Mouse (Mus musculus): Measurements from ENCODE around the gene Cmc4. TPM values are rescaled to one million over a fixed set of nuclear protein-coding genes. Genes with fewer than 3 reads are reported as not detected.

Cmc4 gene
- polyA plus RNA-seq (2012; fragmentation: generic; extraction: Trizol) = 1.4 TPM

GRCm38 (mm10) chrX:75415936-75416785 is at the start of gene Cmc4, which contains the start of the genes Mtcp1 and Brcc3:
TSS of gene Cmc4 (minus strand) at chrX:75416584.
TSS of gene Mtcp1 (minus strand) at chrX:75416588.
TSS of gene Brcc3 (plus strand) at chrX:75416628.
- Histone ChIP-seq H3ac (ENCODE audit: control insufficient read depth, insufficient read length) (no peak within 1 kb of the TSS), H3K4me3 (peak within 1 kb of the TSS; percentile 59), H3K4me2 (ENCODE audit: low read depth) (peak within 1 kb of the TSS; percentile 76), H3K36me3 (ENCODE audit: control insufficient read depth, insufficient read depth) (no peaks in the 10 kb centered on the region), H3K79me2 (ENCODE audit: control insufficient read depth, insufficient read depth) (peaks cover 21% of the 10 kb centered on the region), H3K27me3 (ENCODE audit: control insufficient read depth, insufficient read depth, insufficient read length) (no peaks in the 10 kb centered on the region)
- TF ChIP-seq POLR2AphosphoS2 (IDR thresholded peaks at IDR 0.05; ENCODE audit: insufficient read length, low read depth) (peak; percentile 83), MYOG (IDR thresholded peaks at IDR 0.05; ENCODE audit: control insufficient read depth in 1 of 3, insufficient read depth in 1 of 3, insufficient read length in 2 of 3, low read depth in 2 of 3) (no peak), MYOD1 (IDR thresholded peaks at IDR 0.05; ENCODE audit: control insufficient read depth in 1 of 3, insufficient read length in 2 of 3, low read depth in 2 of 3) (no peak), CEBPB (IDR thresholded peaks at IDR 0.05; ENCODE audit: insufficient read depth, poor library complexity, severe bottlenecking) (no peak), POLR2A (IDR thresholded peaks at IDR 0.05; ENCODE audit: insufficient read length, low read depth) (peak; percentile 85), USF1 (IDR thresholded peaks at IDR 0.05; ENCODE audit: low read depth) (no peak), TCF12 (IDR thresholded peaks at IDR 0.05; ENCODE audit: insufficient read depth, poor library complexity, severe bottlenecking) (no peak), SRF (IDR thresholded peaks at IDR 0.05; ENCODE audit: control insufficient read depth, insufficient read length, low read depth) (no peak), TCF3 (IDR thresholded peaks at IDR 0.05; ENCODE audit: insufficient read length, low read depth) (no peak), MAX (IDR thresholded peaks at IDR 0.05; ENCODE audit: low read depth) (no peak), REST (IDR thresholded peaks at IDR 0.05; ENCODE audit: insufficient read depth, insufficient read length) (no peak)

- TF ChIP-seq USF1 (IDR thresholded peaks at IDR 0.05; ENCODE audit: low read depth) (no peak), POLR2AphosphoS2 (IDR thresholded peaks at IDR 0.05; ENCODE audit: insufficient read length, low read depth) (no peak), REST (IDR thresholded peaks at IDR 0.05; ENCODE audit: insufficient read depth, insufficient read length) (no peak), CEBPB (IDR thresholded peaks at IDR 0.05; ENCODE audit: insufficient read depth, poor library complexity, severe bottlenecking) (no peak), SRF (IDR thresholded peaks at IDR 0.05; ENCODE audit: control insufficient read depth, insufficient read length, low read depth) (no peak), POLR2A (IDR thresholded peaks at IDR 0.05; ENCODE audit: insufficient read length, low read depth) (no peak), MYOD1 (IDR thresholded peaks at IDR 0.05; ENCODE audit: control insufficient read depth in 1 of 3, insufficient read length in 2 of 3, low read depth in 2 of 3) (no peak), E2F4 (IDR thresholded peaks at IDR 0.05; ENCODE audit: insufficient read depth) (no peak), MAX (IDR thresholded peaks at IDR 0.05; ENCODE audit: low read depth) (no peak), MYOG (IDR thresholded peaks at IDR 0.05; ENCODE audit: control insufficient read depth in 1 of 3, insufficient read depth in 1 of 3, insufficient read length in 2 of 3, low read depth in 2 of 3) (no peak), TCF12 (IDR thresholded peaks at IDR 0.05; ENCODE audit: insufficient read depth, poor library complexity, severe bottlenecking) (no peak), TCF3 (IDR thresholded peaks at IDR 0.05; ENCODE audit: insufficient read length, low read depth) (no peak)
- Histone ChIP-seq H3K4me3 (no peak overlapping the region), H3K27me3 (ENCODE audit: control insufficient read depth, insufficient read depth, insufficient read length) (no peaks in the 10 kb centered on the region), H3ac (ENCODE audit: control insufficient read depth, insufficient read length) (no peak overlapping the region), H3K79me2 (ENCODE audit: control insufficient read depth, insufficient read depth) (no peaks in the 10 kb centered on the region), H3K36me3 (ENCODE audit: control insufficient read depth, insufficient read depth) (no peaks in the 10 kb centered on the region), H3K4me2 (ENCODE audit: low read depth) (no peak overlapping the region)
Observed at GRCm38 (mm10) chrX:75454597-75454996, 38.2 kb upstream of the Cmc4 start.

- TF ChIP-seq TCF3 (IDR thresholded peaks at IDR 0.05; ENCODE audit: insufficient read length, low read depth) (no peak), SRF (IDR thresholded peaks at IDR 0.05; ENCODE audit: control insufficient read depth, insufficient read length, low read depth) (no peak)
- Histone ChIP-seq H3K79me2 (ENCODE audit: control insufficient read depth, insufficient read depth) (peaks cover 7% of the 10 kb centered on the region), H3ac (ENCODE audit: control insufficient read depth, insufficient read length) (no peak overlapping the region), H3K4me3 (no peak overlapping the region), H3K36me3 (ENCODE audit: control insufficient read depth, insufficient read depth) (no peaks in the 10 kb centered on the region), H3K4me2 (ENCODE audit: low read depth) (no peak overlapping the region), H3K27me3 (ENCODE audit: control insufficient read depth, insufficient read depth, insufficient read length) (no peaks in the 10 kb centered on the region)
Observed at GRCm38 (mm10) chrX:75409711-75410110, 6.7 kb downstream of the Cmc4 start.

GRCm38 (mm10) chrX:75403350-75403749 is 13.0 kb downstream of the Cmc4 start:
- Histone ChIP-seq H3K36me3 (ENCODE audit: control insufficient read depth, insufficient read depth) (no peaks in the 10 kb centered on the region), H3K4me2 (ENCODE audit: low read depth) (no peak overlapping the region), H3K4me3 (no peak overlapping the region), H3K79me2 (ENCODE audit: control insufficient read depth, insufficient read depth) (no peaks in the 10 kb centered on the region), H3ac (ENCODE audit: control insufficient read depth, insufficient read length) (no peak overlapping the region), H3K27me3 (ENCODE audit: control insufficient read depth, insufficient read depth, insufficient read length) (no peaks in the 10 kb centered on the region)
- TF ChIP-seq USF1 (IDR thresholded peaks at IDR 0.05; ENCODE audit: low read depth) = no peak
- no peak for TF ChIP-seq MAX (IDR thresholded peaks at IDR 0.05; ENCODE audit: low read depth)
- TF ChIP-seq SRF (IDR thresholded peaks at IDR 0.05; ENCODE audit: control insufficient read depth, insufficient read length, low read depth) = no peak
- no peak for TF ChIP-seq POLR2AphosphoS2 (IDR thresholded peaks at IDR 0.05; ENCODE audit: insufficient read length, low read depth)
- TF ChIP-seq E2F4 (IDR thresholded peaks at IDR 0.05; ENCODE audit: insufficient read depth) = no peak
- TF ChIP-seq MYOG (IDR thresholded peaks at IDR 0.05; ENCODE audit: control insufficient read depth in 1 of 3, insufficient read depth in 1 of 3, insufficient read length in 2 of 3, low read depth in 2 of 3) = no peak
- no peak for TF ChIP-seq MYOD1 (IDR thresholded peaks at IDR 0.05; ENCODE audit: control insufficient read depth in 1 of 3, insufficient read length in 2 of 3, low read depth in 2 of 3)
- TF ChIP-seq TCF3 (IDR thresholded peaks at IDR 0.05; ENCODE audit: insufficient read length, low read depth) = no peak
- TF ChIP-seq CEBPB (IDR thresholded peaks at IDR 0.05; ENCODE audit: insufficient read depth, poor library complexity, severe bottlenecking) = no peak
- no peak for TF ChIP-seq TCF12 (IDR thresholded peaks at IDR 0.05; ENCODE audit: insufficient read depth, poor library complexity, severe bottlenecking)

Data from myocyte (in vitro differentiated cells).